Mouse (Mus musculus) natural killer cell, adult 2 months (primary cell): ENCODE measurements around the gene Caln1.

ENCODE experiments used
- DNase-seq, 2 experiments: peaks; one replicate each; pipeline ENCODE4 v3.0.0; 2022; ENCODE audit warnings: low spot score in 2 of 2

The Caln1 gene

GRCm38 (mm10) chr5:130394386-130394785 lies 25.1 kb downstream of the Caln1 start:
- no peak for DNase-seq

DNA sequence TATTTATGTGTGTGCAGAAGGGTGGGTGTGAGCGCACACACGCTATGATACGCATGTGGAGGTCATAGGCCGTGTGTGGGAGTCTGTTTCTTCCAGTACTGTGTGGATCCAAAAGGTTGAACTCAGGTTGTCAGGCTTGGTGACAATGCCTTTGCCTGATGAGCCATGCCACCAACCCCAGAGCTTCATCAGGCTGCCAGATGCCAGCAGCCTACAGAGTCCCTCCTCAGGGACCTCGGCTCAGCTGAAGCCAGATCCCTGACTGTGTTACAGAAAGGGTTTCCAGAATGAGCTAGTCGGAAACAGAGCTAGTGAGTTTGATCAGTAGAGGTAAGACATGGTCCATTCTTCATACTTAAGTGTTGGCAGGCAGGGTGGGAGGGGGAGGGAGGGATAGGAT lies 25.9 kb downstream of the Caln1 start:
- DNase-seq = no peak

DNA sequence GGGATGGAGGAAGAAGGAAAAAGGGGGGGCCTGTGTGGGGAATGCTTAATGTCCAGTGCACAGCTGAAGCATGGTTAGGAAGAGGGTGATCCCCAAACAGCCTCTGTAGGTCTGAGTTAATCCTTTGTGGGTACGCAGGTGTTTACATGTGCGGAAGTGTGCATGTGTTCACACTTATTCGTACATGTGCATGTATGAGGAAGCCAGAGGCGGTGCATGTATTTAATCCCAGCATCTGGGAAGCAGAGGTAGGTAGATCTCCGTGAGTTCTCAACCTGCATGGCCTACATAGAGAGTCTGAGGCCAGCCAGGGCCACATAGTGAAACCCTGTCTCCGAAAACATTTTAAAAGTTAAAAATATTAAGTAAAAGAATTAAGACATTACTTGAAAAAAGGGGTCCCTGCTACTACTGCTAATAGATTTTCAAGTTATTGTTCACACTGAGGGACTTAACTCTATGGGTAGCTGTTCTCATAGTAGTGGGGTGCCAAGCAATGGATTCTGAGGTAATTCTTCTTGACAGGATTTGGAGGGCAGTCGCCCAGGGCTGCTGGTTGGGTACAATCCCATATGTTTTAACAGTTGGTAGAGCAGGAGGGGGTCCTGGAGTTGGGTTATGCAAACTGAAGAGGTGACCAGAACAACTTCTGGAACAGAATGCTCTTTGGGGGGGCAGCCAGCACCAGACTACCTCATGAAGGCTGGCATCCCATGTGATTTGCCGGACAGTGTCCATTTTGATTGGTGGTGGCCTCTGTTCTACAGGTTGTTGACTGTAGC lies 31.1 kb downstream of the Caln1 start:
- DNase-seq = no peak

DNA sequence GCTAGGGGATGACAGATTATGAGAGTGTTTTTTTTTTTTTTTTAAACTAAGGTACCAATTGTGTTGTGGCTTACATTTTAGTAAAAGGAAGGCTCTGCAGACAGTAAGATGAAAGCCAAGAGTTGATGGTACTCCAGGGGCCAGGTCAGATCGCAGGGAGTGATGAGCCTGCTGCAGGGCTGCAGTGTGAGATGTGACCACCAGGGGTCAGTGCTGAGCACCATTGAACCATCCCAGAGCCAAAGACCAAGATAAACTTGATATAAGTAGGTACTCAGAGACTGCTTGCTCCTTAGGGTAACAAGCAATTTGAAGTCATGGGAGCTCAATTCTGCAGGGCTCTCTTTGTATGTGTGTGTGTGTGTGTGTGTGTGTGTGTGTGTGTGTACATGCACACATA lies 35.9 kb downstream of the Caln1 start:
- DNase-seq = no peak

GRCm38 (mm10) chr5:130409706-130410105 lies 40.5 kb downstream of the Caln1 start:
- DNase-seq = no peak

DNA sequence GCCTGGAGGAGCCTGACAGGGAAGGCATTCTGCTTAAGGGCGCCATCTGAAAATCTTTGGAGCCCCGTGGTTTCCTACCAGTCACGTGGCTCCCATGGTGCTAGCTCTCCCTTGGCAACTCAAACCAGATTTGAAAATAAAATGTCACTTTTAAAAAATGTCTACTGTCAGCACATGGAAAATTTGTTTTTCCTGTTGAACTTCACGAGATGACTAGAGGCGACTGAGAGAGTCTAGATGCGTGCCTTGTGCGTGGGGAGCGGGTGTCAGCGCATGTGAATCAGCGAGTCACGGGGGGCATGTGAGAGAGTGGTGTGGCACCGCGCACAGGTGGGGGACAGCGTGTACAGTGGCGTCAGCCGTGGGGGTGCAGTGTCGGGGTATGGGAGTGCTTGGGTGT lies 42.3 kb downstream of the Caln1 start:
- DNase-seq = no peak

- no peak for DNase-seq
These were observed 78.2 kb downstream of the Caln1 start for GRCm38 (mm10) chr5:130447438-130447837.

GRCm38 (mm10) chr5:130448491-130448890 lies 79.2 kb downstream of the Caln1 start:
- no peak for DNase-seq

GRCm38 (mm10) chr5:130448931-130449856 lies 79.9 kb downstream of the Caln1 start:
- DNase-seq = no peak

DNA sequence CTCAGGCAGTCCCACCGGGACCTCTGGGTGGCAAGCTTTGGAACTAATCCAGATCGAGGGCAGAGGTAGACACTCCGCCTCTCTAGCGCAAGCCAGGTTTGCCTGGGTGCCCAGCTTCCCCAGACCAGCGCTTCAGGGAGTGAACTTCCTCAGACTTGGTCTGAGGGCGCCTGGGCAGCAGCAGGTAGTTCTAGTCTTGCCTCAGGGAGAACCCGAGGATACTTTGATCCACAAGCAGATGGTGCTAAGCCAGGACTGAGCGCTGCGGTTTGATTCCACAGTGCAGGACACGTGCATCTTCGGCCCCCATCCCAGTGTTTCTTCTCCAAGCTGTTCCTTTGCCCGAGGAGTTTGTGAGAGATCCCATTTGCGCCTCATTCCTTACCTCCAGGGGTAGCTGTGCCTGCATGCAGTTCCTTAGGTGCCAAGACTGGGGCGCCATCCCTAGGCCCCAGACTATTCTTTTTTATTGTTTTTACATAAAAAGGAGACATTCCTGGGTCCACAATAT lies 80.8 kb downstream of the Caln1 start:
- no peak for DNase-seq

- no peak for DNase-seq
These were observed 88.8 kb downstream of the Caln1 start for GRCm38 (mm10) chr5:130458076-130458475.

GRCm38 (mm10) chr5:130472209-130472608 lies 103.0 kb downstream of the Caln1 start:
- DNase-seq = no peak

DNA sequence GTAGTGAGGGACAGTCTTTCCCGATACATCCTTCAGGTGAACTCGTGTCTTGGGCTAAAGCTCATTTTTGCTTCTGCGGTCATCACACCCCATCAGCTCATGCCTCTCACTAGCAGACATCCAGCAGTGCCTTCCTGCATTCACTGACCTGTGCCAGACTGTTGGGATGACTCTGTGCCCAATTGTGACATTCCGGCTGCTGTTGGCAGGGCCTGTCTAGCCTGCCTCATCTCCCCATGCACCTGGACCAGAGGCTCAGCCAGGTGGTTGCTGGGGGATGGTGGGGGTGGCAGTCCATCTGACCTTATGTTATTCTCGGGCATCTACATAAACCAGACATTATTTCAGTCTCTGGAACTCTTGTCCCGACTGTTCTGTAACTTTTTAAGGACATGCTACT lies 105.6 kb downstream of the Caln1 start:
- no peak for DNase-seq

DNA sequence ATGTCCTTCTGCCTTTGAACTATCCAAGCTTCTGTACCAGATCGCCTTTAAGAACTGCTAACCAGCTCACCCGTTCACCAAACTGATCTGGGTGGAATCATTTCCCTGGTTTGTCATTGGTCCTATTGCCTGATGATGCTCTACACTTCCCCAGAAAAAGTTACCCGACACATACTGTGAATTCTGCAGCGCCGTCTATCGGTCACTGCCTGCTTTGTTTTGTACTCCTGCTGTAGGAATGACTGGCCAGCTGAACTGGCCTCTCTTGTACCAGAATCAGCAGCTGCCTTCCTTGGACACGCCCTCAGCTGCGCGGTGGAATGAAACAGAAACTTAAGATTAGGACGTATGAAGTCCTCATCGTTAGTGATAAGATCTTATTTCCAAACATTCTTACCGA lies 107.5 kb downstream of the Caln1 start:
- DNase-seq = no peak

DNA sequence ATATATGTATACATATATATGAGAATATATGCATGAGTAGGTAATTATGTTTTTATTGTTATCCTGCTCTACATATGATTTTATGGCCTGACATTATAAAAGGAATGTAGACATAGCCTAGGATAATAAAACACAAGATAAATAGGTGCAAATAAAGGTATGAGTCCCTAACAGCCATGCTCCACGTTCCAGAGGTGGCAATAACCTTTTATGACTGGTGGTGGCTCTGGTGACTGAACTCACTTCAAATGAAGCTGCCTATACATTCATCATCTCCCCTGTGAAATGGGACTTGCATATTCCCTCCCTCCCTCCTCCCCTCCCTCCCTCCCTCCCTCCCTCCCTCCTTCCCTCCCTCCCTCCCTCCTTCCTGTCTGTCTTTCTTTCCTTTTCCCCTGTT lies 111.0 kb downstream of the Caln1 start:
- DNase-seq = no peak

GRCm38 (mm10) chr5:130491471-130491870 lies 122.2 kb downstream of the Caln1 start:
- DNase-seq = no peak

GRCm38 (mm10) chr5:130492305-130492704 lies 123.0 kb downstream of the Caln1 start:
- DNase-seq = no peak

- no peak for DNase-seq
These were observed 133.3 kb downstream of the Caln1 start for GRCm38 (mm10) chr5:130502541-130502940.

- DNase-seq = no peak
These were observed 135.6 kb downstream of the Caln1 start for GRCm38 (mm10) chr5:130504891-130505290.

DNA sequence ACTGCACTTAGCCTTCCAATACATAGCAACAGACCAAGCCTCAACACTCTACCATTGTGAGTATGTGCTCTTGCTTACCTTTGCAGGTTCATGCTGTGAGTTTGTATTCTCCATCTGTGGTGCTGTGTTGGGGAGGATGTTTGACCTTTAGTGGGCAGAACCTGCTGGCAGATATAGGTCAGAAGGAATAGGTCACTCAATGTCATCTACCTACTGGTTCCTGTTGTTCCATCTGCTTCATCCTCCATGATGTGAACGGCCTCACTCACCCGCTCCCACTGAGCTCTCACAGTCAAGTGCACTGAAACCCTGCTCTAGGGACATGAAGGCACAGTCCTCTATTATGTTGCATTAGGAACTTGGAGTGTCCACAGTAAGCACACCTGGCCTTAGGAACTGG lies 141.3 kb downstream of the Caln1 start:
- no peak for DNase-seq

GRCm38 (mm10) chr5:130515395-130515794 lies 146.1 kb downstream of the Caln1 start:
- no peak for DNase-seq

- no peak for DNase-seq
These were observed 151.3 kb downstream of the Caln1 start for GRCm38 (mm10) chr5:130520527-130520926.

- no peak for DNase-seq
These were observed 158.2 kb downstream of the Caln1 start for GRCm38 (mm10) chr5:130527416-130527815.
